Mouse (Mus musculus) kidney, postnatal 10 days (tissue): ENCODE data around the gene Pex10.
"Not testable (repeated sequence)": the region's sequence is repeated elsewhere in the genome, so short reads cannot be mapped to it uniquely, and the experiment has no call there.

Experiments
- DNase-seq: peaks from one replicate; pipeline ENCODE4 v3.0.0; 2021; ENCODE audit warnings: mixed read lengths

Gene Pex10

GRCm38 (mm10) chr4:155065970-155066833 lies 614 bp upstream of the Pex10 start:
- peak; percentile 94 for DNase-seq

GRCm38 (mm10) chr4:155068357-155068972 lies 1.6 kb downstream of the Pex10 start:
- DNase-seq = no peak

- DNase-seq = peak; percentile 43
Observed at GRCm38 (mm10) chr4:155069191-155069590, 2.4 kb downstream of the Pex10 start.

- no peak for DNase-seq
Observed at GRCm38 (mm10) chr4:155070199-155070598, 3.4 kb downstream of the Pex10 start.

- peak; percentile 67 for DNase-seq
Observed at GRCm38 (mm10) chr4:155070921-155071320, 4.1 kb downstream of the Pex10 start.

- no peak for DNase-seq
Observed at GRCm38 (mm10) chr4:155074418-155074817, 7.6 kb downstream of the Pex10 start.

GRCm38 (mm10) chr4:155075137-155075536 lies 8.3 kb downstream of the Pex10 start:
- no peak for DNase-seq

- no peak for DNase-seq
Observed at GRCm38 (mm10) chr4:155075813-155076212, 9.0 kb downstream of the Pex10 start.

- DNase-seq = no peak
Observed at GRCm38 (mm10) chr4:155076677-155077076, 9.9 kb downstream of the Pex10 start.

- DNase-seq = not testable (repeated sequence)
Observed at GRCm38 (mm10) chr4:155078808-155079207, 12.0 kb downstream of the Pex10 start.

- DNase-seq = peak; percentile 55
Observed at GRCm38 (mm10) chr4:155079666-155080065, 12.8 kb downstream of the Pex10 start.

- no peak for DNase-seq
Observed at GRCm38 (mm10) chr4:155083553-155083952, 16.7 kb downstream of the Pex10 start.

GRCm38 (mm10) chr4:155084351-155084750 lies 17.5 kb downstream of the Pex10 start:
- DNase-seq = no peak

- DNase-seq = no peak
Observed at GRCm38 (mm10) chr4:155085206-155086107, 18.6 kb downstream of the Pex10 start.

- peak; percentile 100 for DNase-seq
Observed at GRCm38 (mm10) chr4:155086108-155087024, 19.6 kb downstream of the Pex10 start, which contains the start of the genes Rer1 and Morn1. Rer1 (minus strand) TSS chr4:155086382. Morn1 (plus strand) TSS chr4:155086577.

GRCm38 (mm10) chr4:155089241-155089640 lies 22.4 kb downstream of the Pex10 start:
- DNase-seq = no peak

- no peak for DNase-seq
Observed at GRCm38 (mm10) chr4:155090147-155090546, 23.3 kb downstream of the Pex10 start.

- DNase-seq = no peak
Observed at GRCm38 (mm10) chr4:155090688-155091449, 24.1 kb downstream of the Pex10 start.

GRCm38 (mm10) chr4:155092718-155093430 lies 26.1 kb downstream of the Pex10 start:
- DNase-seq = no peak

GRCm38 (mm10) chr4:155093431-155094149 lies 26.8 kb downstream of the Pex10 start:
- DNase-seq = no peak
